Mouse (Mus musculus): ENCODE data around the gene Srsf4. TPM values are rescaled to one million over a fixed set of nuclear protein-coding genes. Genes with fewer than 3 reads are reported as not detected.

The Srsf4 gene
- total and polyA plus RNA-seq, 2 experiments from 2014 or later: 49.4 to 99.7 TPM

GRCm38 (mm10) chr4:131918711-131919500 lies 45.5 kb downstream of the Srsf4 start:
- no peak overlapping the region for H3K4me2 ChIP-seq (ENCODE audit: low read depth)
- no peak overlapping the region for H3K4me3 ChIP-seq (ENCODE audit: low read depth, low read length)
- H3K36me3 ChIP-seq (ENCODE audit: insufficient read depth): no peaks in the 10 kb centered on the region; the same call in 1 of the 2 replicates
- no peak for ATAC-seq
- no peaks in the 10 kb centered on the region for H3K4me1 ChIP-seq (ENCODE audit: insufficient read depth)
- no peak overlapping the region for H3K9ac ChIP-seq
- no peaks in the 10 kb centered on the region for H3K9me3 ChIP-seq (ENCODE audit: low read length)
- no peak for TF ChIP-seq CTCF (IDR thresholded peaks at IDR 0.05; ENCODE audit: low read depth)
- H3K27ac ChIP-seq (ENCODE audit: low read depth, low read length): no peak overlapping the region
- no peak for DNase-seq
- peaks cover 79% of the 10 kb centered on the region for H3K27me3 ChIP-seq (ENCODE audit: insufficient read depth, low read length)
- 32% methylated on average over 15 of the region's 15 CpGs for WGBS

GRCm38 (mm10) chr4:131919506-131920140 lies 46.2 kb downstream of the Srsf4 start:
- DNase-seq (no peak), ATAC-seq (no peak)
- no peak for TF ChIP-seq CTCF (IDR thresholded peaks at IDR 0.05; ENCODE audit: low read depth)
- Histone ChIP-seq H3K4me1 (ENCODE audit: insufficient read depth) (no peaks in the 10 kb centered on the region), H3K27ac (ENCODE audit: low read depth, low read length) (no peak overlapping the region), H3K9me3 (ENCODE audit: low read length) (no peaks in the 10 kb centered on the region), H3K36me3 (ENCODE audit: insufficient read depth) (peaks cover 3% of the 10 kb centered on the region; the same call in 1 of the 2 replicates), H3K4me2 (ENCODE audit: low read depth) (no peak overlapping the region), H3K9ac (no peak overlapping the region), H3K4me3 (ENCODE audit: low read depth, low read length) (no peak overlapping the region), H3K27me3 (ENCODE audit: insufficient read depth, low read length) (peaks cover 75% of the 10 kb centered on the region)
- 21% methylated on average over 15 of the region's 15 CpGs for WGBS

GRCm38 (mm10) chr4:131920141-131920594 lies 46.8 kb downstream of the Srsf4 start:
- DNase-seq: peak; percentile 15
- no peak overlapping the region for H3K9ac ChIP-seq
- no peaks in the 10 kb centered on the region for H3K9me3 ChIP-seq (ENCODE audit: low read length)
- WGBS: 8% methylated on average over 45 of the region's 51 CpGs
- peaks cover 73% of the 10 kb centered on the region for H3K27me3 ChIP-seq (ENCODE audit: insufficient read depth, low read length)
- H3K4me1 ChIP-seq (ENCODE audit: insufficient read depth): no peaks in the 10 kb centered on the region
- no peak for TF ChIP-seq CTCF (IDR thresholded peaks at IDR 0.05; ENCODE audit: low read depth)
- peak overlapping the region; percentile 80; the same call in 1 of the 2 replicates for H3K4me2 ChIP-seq (ENCODE audit: low read depth)
- no peak for ATAC-seq
- peak overlapping the region; percentile 49 for H3K4me3 ChIP-seq (ENCODE audit: low read depth, low read length)
- H3K36me3 ChIP-seq (ENCODE audit: insufficient read depth): peaks cover 7% of the 10 kb centered on the region; the same call in 1 of the 2 replicates
- no peak overlapping the region for H3K27ac ChIP-seq (ENCODE audit: low read depth, low read length)

GRCm38 (mm10) chr4:131920595-131921351 lies 47.4 kb downstream of the Srsf4 start:
- H3K4me3 ChIP-seq (ENCODE audit: low read depth, low read length): peak overlapping the region; percentile 49
- no peak for TF ChIP-seq CTCF (IDR thresholded peaks at IDR 0.05; ENCODE audit: low read depth)
- no peaks in the 10 kb centered on the region for H3K9me3 ChIP-seq (ENCODE audit: low read length)
- peaks cover 13% of the 10 kb centered on the region; the same call in 1 of the 2 replicates for H3K36me3 ChIP-seq (ENCODE audit: insufficient read depth)
- under 1% methylated on average over 73 of the region's 76 CpGs for WGBS
- peaks cover 67% of the 10 kb centered on the region for H3K27me3 ChIP-seq (ENCODE audit: insufficient read depth, low read length)
- ATAC-seq (0 out of 2 replicates have a peak, but pooled peaks have one; percentile 10), DNase-seq (peak; percentile 16)
- H3K4me1 ChIP-seq (ENCODE audit: insufficient read depth): no peaks in the 10 kb centered on the region
- H3K27ac ChIP-seq (ENCODE audit: low read depth, low read length): no peak overlapping the region
- H3K9ac ChIP-seq: peak overlapping the region; percentile 35
- peak overlapping the region; percentile 80 for H3K4me2 ChIP-seq (ENCODE audit: low read depth)

GRCm38 (mm10) chr4:131921461-131922346 lies 48.3 kb downstream of the Srsf4 start, which contains the start of gene Tmem200b:
Gene Tmem200b (plus strand): TSS chr4:131921771.
- no peak for TF ChIP-seq CTCF (IDR thresholded peaks at IDR 0.05; ENCODE audit: low read depth)
- H3K4me3 ChIP-seq (ENCODE audit: low read depth, low read length): peak within 1 kb of the TSS; percentile 49
- peak; percentile 13 for DNase-seq
- H3K27me3 ChIP-seq (ENCODE audit: insufficient read depth, low read length): peaks cover 58% of the 10 kb centered on the region
- peak within 1 kb of the TSS; percentile 80 for H3K4me2 ChIP-seq (ENCODE audit: low read depth)
- WGBS: 4% methylated on average over 93 of the region's 130 CpGs
- H3K4me1 ChIP-seq (ENCODE audit: insufficient read depth): no peaks in the 10 kb centered on the region
- peak; percentile 18; the same call in 1 of the 2 replicates for ATAC-seq
- H3K36me3 ChIP-seq (ENCODE audit: insufficient read depth): peaks cover 22% of the 10 kb centered on the region
- no peaks in the 10 kb centered on the region for H3K9me3 ChIP-seq (ENCODE audit: low read length)
- no peak within 1 kb of the TSS for H3K27ac ChIP-seq (ENCODE audit: low read depth, low read length)
- H3K9ac ChIP-seq: peak within 1 kb of the TSS; percentile 35

- 56% methylated on average over 15 of the region's 15 CpGs for WGBS
- Histone ChIP-seq H3K4me2 (ENCODE audit: low read depth) (no peak overlapping the region), H3K27ac (ENCODE audit: low read depth, low read length) (no peak overlapping the region), H3K9ac (no peak overlapping the region), H3K36me3 (ENCODE audit: insufficient read depth) (peaks cover 27% of the 10 kb centered on the region), H3K9me3 (ENCODE audit: low read length) (no peaks in the 10 kb centered on the region), H3K4me3 (ENCODE audit: low read depth, low read length) (peak overlapping the region; percentile 49; the same call in 1 of the 2 replicates), H3K27me3 (ENCODE audit: insufficient read depth, low read length) (peaks cover 51% of the 10 kb centered on the region), H3K4me1 (ENCODE audit: insufficient read depth) (no peaks in the 10 kb centered on the region)
- ATAC-seq (no peak), DNase-seq (no peak)
- no peak for TF ChIP-seq CTCF (IDR thresholded peaks at IDR 0.05; ENCODE audit: low read depth)
These were observed 49.0 kb downstream of the Srsf4 start for GRCm38 (mm10) chr4:131922404-131922803.
